Mouse (Mus musculus): ENCODE results near the gene Ttc33.
"Not testable (repeated sequence)": the region's sequence is repeated elsewhere in the genome, so short reads cannot be mapped to it uniquely, and the experiment has no call there.

The Ttc33 gene

DNA sequence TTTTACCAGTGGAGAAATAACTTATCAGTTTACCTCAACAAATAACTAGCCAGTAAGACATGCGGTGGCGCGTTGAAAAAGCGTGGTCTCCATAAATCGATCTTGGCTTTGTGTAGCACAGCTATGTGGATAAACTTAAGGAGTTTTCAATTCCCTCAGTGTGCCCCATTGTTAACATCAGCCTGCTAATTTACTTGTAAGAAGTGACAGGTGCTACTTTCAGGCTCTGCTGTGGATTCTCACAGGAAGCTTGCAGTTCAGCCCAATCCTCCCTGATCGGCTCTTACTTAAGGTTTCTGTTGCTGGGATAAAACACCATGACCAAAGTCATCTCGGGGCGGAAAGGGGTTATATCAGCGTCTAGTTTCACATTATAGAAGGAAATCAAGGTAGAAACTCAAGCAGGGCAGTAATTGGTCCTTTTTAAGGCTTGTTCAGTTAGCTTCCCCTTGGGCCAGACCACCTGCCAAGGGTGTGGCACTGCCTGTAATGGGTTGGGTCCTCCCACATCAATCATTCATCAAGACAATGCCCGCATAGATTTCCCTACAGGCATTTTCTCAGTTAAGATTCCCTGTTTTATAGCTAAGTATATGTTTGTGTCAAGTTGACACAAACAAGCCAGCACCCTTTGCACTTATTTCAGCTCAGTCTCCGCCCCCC, 526 bp upstream of the Ttc33 start:
- peak; percentile 27 for DNase-seq (ENCODE audit: low read depth, low spot score)

DNA sequence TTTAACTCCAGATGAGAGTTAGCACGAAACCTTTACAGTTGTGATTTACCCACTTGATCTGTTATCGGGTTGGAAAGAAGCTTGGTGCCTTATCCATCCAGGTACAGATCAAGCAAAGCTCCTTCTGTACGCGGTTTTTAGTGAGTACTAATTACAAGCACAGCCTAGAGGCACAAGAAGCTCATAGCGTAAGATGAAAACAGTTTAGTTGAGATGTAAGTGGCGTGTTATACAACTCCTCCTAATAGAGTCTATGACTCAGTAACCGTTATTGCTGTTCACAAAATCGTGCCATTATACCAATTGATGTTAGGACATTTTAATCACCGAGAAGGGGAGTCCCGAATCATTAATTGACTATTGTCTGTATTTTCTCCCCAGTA, 959 bp downstream of the Ttc33 start:
- DNase-seq (ENCODE audit: low read depth, low spot score) = peak; percentile 35

DNA sequence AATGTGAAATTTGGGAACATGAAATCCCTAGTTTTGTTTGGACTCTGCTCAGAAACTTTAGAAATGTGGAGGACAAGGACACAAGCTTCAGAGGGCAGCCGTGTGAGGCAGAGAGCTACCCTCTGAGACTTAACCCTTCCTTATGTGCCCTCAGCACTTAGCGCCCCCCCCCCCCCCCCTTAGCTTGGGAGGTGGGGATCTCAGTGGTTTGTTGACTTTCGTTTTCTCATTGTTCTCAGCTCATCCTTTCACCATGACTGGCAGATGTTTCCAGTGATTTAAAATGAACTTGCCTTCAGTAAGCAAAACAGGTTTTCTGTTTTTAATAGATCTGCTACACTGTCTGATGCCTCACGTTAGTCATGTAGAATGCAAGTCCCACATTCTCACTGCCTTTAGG, 1.8 kb downstream of the Ttc33 start:
- DNase-seq (ENCODE audit: low read depth, low spot score) = no peak

DNA sequence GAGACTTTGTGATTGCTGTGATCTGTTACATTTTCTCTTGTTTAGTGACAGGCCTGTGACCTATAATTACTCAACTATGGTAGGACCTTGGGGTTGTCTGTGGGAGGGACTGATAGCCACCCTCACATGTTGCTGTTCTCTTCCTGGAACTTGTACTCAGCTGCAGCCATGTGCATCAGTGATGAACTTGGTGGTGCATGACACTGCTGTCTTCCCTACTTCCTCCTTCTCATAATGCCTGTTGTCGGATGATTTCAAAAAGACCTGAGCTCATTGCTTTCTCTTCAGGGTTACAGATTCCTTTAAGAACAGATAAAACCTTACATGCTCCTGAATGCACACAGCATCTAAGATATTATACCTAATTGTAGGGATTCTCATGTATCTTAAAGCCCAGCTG, 2.7 kb downstream of the Ttc33 start:
- no peak for DNase-seq (ENCODE audit: low read depth, low spot score)

DNA sequence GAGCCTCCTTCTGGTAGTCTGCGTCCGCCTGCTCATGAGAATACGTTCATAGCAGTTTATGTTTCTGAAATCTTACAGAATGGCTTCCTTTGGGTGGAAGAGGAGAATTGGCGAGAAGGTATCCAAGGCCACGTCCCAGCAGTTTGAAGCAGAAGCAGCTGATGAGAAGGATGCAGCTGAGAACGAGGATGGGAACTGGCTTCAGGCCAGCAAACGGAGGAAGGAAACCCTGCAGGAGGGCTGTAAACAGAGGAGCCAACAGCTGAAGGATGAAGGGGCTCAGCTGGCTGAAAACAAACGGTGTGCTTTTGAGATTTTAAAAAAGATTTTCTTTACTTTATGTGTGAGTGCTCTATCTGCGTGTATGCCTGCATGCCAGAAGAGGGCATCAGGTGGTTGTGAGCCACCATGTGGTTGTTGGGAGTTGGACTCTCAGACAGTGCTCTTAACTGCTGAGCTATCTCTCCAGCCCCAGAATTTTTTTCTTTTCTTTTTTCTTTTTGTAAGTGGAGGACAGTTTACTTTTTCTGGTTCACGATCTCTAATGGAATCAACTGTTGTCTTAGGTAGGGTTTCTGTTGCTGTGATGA, 4.3 kb downstream of the Ttc33 start:
- peak; percentile 41 for DNase-seq (ENCODE audit: low read depth, low spot score)

GRCm38 (mm10) chr15:5193833-5194232, 8.5 kb downstream of the Ttc33 start:
- peak; percentile 46 for DNase-seq (ENCODE audit: low read depth, low spot score)

- peak; percentile 74 for DNase-seq (ENCODE audit: low read depth, low spot score)
Observed at GRCm38 (mm10) chr15:5194446-5194845, 9.1 kb downstream of the Ttc33 start.

DNA sequence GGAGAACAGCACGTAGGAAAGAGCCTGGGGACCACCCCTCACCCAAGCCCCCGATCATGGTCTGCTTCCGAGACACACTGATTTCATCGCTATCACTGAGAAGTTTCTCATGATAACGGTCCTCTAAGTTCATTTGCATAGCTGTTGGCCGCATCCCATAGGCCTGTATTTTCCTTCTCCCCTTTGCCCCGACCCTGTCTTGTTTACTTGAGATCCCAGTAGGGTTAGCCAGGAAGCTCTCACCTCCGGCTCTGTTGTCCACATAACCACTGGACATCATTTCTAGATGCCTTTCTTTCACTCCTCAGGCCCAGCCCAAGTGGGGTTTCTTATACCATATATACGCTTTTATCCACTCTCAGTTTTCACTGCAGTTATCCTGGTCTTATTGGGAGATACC, 9.6 kb downstream of the Ttc33 start:
- DNase-seq (ENCODE audit: low read depth, low spot score) = no peak

DNA sequence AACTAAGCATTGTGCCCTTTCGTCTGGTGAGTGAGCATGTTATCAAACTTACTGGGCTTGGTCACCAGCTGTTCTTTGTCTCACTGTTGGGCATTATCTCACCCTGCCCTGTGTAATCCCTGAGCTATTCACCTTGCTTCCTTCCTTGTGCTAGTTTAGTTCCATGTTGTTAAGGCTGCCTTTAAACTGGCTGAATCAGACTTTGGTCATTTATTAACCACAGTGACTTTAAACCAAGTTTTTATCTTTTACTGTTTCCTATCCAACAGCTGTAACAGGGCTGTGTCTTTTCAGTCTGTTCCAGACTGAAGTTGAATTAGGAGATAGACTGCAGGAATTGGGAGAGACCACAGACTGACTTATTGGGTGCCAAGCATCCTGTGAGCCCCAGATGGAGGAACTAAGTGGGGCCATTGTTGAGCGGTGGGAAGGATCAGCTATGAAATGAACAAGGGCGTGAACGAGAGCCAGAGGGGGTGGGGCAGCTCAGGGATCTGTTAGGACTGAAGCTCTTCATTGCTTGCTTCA, 10.7 kb downstream of the Ttc33 start:
- DNase-seq (ENCODE audit: low read depth, low spot score) = peak; percentile 55

DNA sequence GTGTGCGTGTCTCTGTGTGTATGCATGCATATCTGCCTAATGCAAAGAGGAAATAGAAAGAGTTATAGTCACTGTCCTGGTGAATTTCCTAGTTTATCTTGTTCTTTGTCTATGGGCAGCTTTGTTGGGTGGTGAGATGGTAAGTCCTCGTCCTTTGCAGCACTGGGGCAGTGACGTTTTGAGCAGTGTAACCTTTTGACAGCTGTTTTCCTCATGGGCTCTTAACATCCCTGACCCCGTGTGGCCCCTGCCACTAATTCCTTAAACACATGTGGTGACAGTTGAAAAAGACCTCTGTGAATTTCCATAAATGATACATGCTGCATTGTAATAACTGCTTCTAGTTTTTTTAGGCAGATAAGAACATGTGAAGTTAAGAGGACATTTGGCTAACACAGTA, 11.4 kb downstream of the Ttc33 start:
- no peak for DNase-seq (ENCODE audit: low read depth, low spot score)

DNA sequence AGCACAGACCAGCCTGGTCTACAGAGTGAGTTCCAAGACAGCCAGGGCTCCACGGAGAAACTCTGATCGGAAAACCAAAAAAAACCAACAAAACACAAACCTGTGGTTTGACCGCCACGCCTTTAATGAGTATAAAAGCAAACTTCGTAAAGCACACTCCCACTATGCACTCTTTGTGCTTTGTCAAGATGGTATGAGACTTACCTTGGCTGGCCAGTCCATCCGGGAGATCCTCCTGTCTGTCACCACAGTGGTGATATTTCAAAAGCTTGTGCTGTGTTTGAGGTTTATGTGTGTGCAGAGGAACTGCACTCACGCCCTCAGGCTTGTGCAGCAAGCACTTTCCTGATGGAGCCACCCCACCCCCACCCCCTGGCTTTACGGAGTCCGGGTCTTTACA, 19.9 kb downstream of the Ttc33 start:
- no peak for DNase-seq (ENCODE audit: low read depth, low spot score)

DNA sequence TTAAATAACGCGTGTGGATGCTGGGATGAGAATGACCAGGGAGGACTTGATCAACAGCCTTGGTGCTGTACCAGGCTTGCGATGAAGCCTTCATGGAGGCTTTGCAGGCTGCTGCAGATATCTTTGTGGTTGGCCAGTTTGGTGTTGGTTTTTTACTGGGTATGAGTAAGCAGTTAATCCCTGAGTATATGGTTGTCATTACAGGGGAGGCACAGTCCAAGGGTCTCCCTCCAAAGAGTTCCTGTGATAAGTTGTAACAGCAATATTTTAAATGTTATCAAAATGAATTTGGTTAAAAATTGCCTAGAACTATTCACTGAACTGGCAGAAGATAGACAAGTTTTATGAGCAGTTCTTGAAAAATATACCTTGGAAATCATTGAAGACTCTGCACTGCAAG, 23.8 kb downstream of the Ttc33 start:
- no peak for DNase-seq (ENCODE audit: low read depth, low spot score)

GRCm38 (mm10) chr15:5220491-5220890, 35.2 kb downstream of the Ttc33 start:
- no peak for DNase-seq (ENCODE audit: low read depth, low spot score)

- DNase-seq (ENCODE audit: low read depth, low spot score) = not testable (repeated sequence)
Observed at GRCm38 (mm10) chr15:5230746-5231145, 45.4 kb downstream of the Ttc33 start.

GRCm38 (mm10) chr15:5234659-5235058, 49.3 kb downstream of the Ttc33 start:
- no peak for DNase-seq (ENCODE audit: low read depth, low spot score)

DNA sequence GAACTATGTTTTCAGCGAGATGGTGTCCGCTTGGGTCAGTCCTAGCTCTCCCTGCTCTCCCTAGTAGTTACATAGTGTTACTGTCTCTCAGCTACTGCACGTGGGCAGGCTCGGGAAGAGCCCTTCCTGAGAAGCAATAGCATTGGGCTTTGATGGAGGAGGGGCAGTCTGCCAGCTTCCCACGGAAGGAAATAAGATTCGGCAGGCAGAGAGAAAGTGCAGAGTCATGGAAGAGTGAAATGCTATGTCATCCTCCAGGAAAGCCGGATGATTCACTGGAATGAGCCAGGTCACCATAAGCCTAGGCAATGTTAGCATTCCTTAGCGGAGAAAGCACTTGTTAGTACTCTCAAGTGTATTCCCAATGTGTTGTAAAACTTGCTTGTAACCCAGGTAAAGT, 50.2 kb downstream of the Ttc33 start:
- DNase-seq (ENCODE audit: low read depth, low spot score) = peak; percentile 72

GRCm38 (mm10) chr15:5236538-5236937, 51.2 kb downstream of the Ttc33 start:
- peak; percentile 82 for DNase-seq (ENCODE audit: low read depth, low spot score)

GRCm38 (mm10) chr15:5237012-5237660, 51.8 kb downstream of the Ttc33 start:
- DNase-seq (ENCODE audit: low read depth, low spot score) = no peak

- DNase-seq (ENCODE audit: low read depth, low spot score) = no peak
Observed at GRCm38 (mm10) chr15:5238073-5238472, 52.7 kb downstream of the Ttc33 start.

GRCm38 (mm10) chr15:5238553-5238952, 53.2 kb downstream of the Ttc33 start:
- peak; percentile 39 for DNase-seq (ENCODE audit: low read depth, low spot score)

DNA sequence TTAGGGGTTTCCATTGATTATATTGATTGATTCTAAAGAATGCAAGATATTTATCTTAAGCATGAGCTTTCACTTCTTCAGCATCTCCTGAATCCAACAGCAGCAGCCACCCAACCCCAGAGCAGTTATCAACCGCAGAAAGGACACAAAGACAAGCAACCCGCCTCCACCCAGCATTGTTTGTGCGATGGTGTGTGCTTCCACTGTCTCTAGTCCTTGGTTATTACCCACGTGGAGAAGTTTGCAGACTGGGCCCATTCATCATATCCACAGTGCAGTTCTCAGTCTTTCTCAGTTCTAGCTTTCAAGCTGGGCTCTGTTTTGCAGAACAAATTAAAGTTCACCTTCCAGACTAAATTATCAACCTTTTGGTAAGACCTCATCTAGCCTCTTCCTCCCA, 54.0 kb downstream of the Ttc33 start:
- DNase-seq (ENCODE audit: low read depth, low spot score) = no peak

GRCm38 (mm10) chr15:5239901-5240300, 54.6 kb downstream of the Ttc33 start:
- DNase-seq (ENCODE audit: low read depth, low spot score) = no peak

GRCm38 (mm10) chr15:5240360-5240759, 55.0 kb downstream of the Ttc33 start:
- no peak for DNase-seq (ENCODE audit: low read depth, low spot score)

Data from brain, adult 2 months (tissue).